Mouse (Mus musculus) skeletal muscle tissue, adult 2 months (tissue): ENCODE data around the gene Zfp758.
"Not testable (repeated sequence)": the region's sequence is repeated elsewhere in the genome, so short reads cannot be mapped to it uniquely, and the experiment has no call there.

ENCODE experiments used
- DNase-seq: peaks from one replicate; pipeline ENCODE4 v3.0.0-alpha.2; 2012; ENCODE audit warnings: low read depth, low spot score

Zfp758 gene

GRCm38 (mm10) chr17:22361101-22361781, at the start of gene Zfp758, which contains the start of gene Zfp944:
Gene Zfp758, plus strand, starts transcription at chr17:22361453.
Gene Zfp944, minus strand, starts transcription at chr17:22361400.
- DNase-seq, result not testable (repeated sequence)

DNA sequence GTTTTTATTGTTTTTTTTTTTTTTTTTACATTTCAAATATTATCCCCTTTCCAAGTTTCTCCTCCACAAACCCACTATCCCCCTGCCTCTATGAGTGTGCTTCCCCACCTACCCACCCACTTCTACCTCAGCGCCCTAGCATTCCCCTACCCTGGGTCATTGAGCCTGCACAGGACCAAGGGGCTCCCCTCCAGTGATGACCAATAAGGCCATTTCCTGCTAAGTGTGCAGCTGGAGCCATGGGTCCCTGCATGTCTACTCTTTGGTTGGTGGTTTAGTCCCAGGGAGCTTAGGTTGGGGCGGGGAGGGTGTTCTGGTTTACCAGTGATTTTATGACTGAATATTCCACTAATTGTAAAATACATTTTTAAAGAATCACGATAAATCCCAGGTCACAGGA, 47.0 kb upstream of the Zfp758 start:
- DNase-seq, result not testable (repeated sequence)

DNA sequence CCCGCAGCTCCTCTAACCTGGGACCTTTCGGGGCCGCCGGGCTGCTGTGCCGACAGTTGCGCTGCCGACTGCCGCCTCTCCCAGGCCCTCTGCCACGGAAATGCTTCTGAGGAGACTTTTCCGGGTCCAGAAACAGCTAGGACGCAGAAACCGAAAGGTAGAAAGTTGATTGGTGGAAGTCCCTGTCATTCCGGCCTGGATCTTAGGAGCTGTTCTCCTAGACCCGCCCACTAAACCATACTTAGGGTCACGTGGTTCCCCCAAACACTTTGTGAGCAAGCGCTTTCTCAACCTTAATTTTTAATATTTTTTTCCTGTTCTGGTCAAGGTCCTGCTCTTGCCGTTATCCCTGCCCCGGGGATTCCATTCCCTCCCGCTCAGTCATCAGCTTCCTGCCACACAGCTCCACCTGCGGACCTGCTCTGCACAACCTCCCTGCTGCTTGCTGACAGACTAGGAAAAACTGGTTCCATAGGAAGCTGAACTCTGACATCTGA, 46.5 kb upstream of the Zfp758 start, which contains the start of gene CT030661.1:
Gene CT030661.1 (minus strand): TSS at position 108 of the 497 bp plus-strand sequence.
- peak; percentile 96 for DNase-seq

- DNase-seq, result not testable (repeated sequence)
Observed at GRCm38 (mm10) chr17:22315247-22315646, 46.0 kb upstream of the Zfp758 start.

- no peak for DNase-seq
Observed at GRCm38 (mm10) chr17:22352794-22353193, 8.5 kb upstream of the Zfp758 start.

GRCm38 (mm10) chr17:22360572-22360971, 681 bp upstream of the Zfp758 start:
- DNase-seq, result no peak

DNA sequence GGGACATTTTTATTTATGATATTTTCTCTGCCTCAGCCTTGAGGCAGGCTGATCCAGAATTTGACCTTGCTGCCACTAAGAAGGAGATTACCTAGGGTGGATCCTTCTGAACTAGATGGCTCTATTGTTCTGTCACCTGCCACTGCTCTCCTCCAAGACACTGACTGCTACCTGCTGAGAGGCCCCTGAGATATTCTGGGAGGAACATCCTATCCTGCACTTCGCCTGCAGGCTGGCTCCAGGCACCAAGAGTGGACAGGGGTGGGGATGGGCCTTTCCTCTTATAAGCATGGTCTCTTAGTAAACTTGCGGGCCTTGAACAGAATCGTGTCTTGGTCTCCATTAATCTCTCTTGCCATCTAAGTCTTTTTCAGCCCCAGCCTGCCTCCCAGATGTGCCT, 2.6 kb downstream of the Zfp758 start:
- no peak for DNase-seq

GRCm38 (mm10) chr17:22410756-22411155, 49.5 kb downstream of the Zfp758 start:
- DNase-seq, result no peak

- peak; percentile 21 for DNase-seq
Observed at GRCm38 (mm10) chr17:22417510-22417909, 56.3 kb downstream of the Zfp758 start.

DNA sequence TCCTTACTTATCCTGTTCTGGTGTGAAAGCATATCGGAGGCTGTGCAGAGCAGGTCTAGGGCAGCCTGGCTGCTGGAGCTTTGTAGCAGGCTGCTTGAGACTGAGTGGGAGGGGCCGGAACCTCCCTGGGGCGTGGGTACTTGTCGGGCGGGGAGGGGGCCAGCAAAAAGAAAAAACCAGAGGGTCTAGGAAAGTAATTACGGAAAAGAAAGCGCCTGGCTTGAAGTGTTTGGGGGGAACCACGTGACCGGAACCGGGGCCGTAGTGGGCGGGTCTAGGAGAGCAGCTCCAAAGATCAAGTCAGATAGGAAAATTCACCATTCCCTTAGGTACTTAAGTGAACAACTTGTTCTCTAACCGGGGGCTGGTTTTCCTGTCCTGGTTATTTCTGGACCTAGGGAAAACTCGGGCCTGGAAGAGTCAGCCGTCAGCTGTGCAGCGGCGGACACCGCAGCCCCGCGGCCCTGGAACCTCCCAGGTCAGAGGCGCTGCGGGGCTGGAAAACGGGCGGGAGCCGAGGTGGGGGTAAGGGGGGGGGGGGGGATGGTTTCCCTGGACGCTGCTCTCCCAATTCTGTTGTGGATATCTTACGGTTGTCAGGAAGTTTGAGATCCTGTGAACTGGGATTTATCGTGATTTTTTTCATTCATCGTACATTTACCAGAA, 62.8 kb downstream of the Zfp758 start, which contains the start of gene Zfp946:
Gene Zfp946 (plus strand): TSS at position 271 of the 666 bp plus-strand sequence.
- peak; percentile 54 for DNase-seq

DNA sequence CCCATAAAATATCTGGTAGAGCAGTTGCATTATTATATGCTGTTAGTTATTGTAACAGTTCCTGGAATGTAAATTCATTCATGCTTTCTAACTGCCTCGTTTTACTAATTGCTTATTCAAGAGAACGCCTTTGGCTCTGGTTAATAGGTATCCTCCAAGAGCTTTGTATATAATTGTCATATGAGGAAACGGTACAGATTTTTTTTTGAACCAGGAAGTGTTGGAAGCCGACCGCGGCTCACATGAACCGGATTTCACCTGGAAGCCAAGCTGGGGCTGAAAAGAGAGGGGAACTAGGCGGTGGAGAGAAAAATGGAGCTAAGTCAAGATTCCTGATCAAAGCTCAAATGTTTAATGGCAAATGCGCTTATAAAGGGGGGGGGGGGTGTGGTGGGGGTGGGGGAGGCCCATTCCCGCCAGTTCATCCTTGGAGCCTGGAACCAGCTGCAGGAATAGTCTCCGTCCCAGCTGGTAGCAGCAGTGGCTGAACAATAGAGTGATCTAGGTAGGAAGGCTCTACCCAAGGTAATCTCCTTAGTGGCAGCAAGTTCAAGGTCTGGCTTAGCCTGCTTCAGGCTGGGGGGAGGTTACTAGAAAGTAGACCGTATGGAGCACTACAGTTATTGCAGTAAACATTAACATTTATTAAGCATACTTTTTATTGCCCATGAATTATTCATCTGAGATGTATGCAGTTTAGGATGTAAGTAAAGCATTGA, 63.5 kb downstream of the Zfp758 start:
- no peak for DNase-seq
